Mouse (Mus musculus): ENCODE data around the gene Hspa12b.
"Not testable (repeated sequence)": the region's sequence is repeated elsewhere in the genome, so short reads cannot be mapped to it uniquely, and the experiment has no call there.

Hspa12b gene

GRCm38 (mm10) chr2:131127161-131127730, at the start of gene Hspa12b:
TSS of gene Hspa12b (plus strand) at chr2:131127280.
- no peak for DNase-seq

- DNase-seq, result no peak
Observed at GRCm38 (mm10) chr2:131080507-131080906, 46.6 kb upstream of the Hspa12b start.

GRCm38 (mm10) chr2:131084206-131084605, 42.9 kb upstream of the Hspa12b start:
- no peak for DNase-seq

- no peak for DNase-seq
Observed at GRCm38 (mm10) chr2:131086667-131087390, 40.3 kb upstream of the Hspa12b start, which contains the start of gene Siglec1. TSS of gene Siglec1 (minus strand) at chr2:131086765.

GRCm38 (mm10) chr2:131088581-131088980, 38.5 kb upstream of the Hspa12b start:
- no peak for DNase-seq

- DNase-seq, result no peak
Observed at GRCm38 (mm10) chr2:131089634-131090033, 37.4 kb upstream of the Hspa12b start.

GRCm38 (mm10) chr2:131090852-131091251, 36.2 kb upstream of the Hspa12b start:
- DNase-seq, result no peak

- no peak for DNase-seq
Observed at GRCm38 (mm10) chr2:131093577-131093976, 33.5 kb upstream of the Hspa12b start.

GRCm38 (mm10) chr2:131094823-131095222, 32.3 kb upstream of the Hspa12b start:
- DNase-seq, result peak; percentile 65

GRCm38 (mm10) chr2:131096101-131096795, 30.8 kb upstream of the Hspa12b start:
- no peak for DNase-seq

GRCm38 (mm10) chr2:131097087-131097486, 30.0 kb upstream of the Hspa12b start:
- no peak for DNase-seq

- DNase-seq, result no peak
Observed at GRCm38 (mm10) chr2:131101530-131101929, 25.6 kb upstream of the Hspa12b start.

GRCm38 (mm10) chr2:131104021-131104420, 23.1 kb upstream of the Hspa12b start:
- no peak for DNase-seq

- not testable (repeated sequence) for DNase-seq
Observed at GRCm38 (mm10) chr2:131105061-131105460, 22.0 kb upstream of the Hspa12b start.

- DNase-seq, result no peak
Observed at GRCm38 (mm10) chr2:131105989-131106388, 21.1 kb upstream of the Hspa12b start.

GRCm38 (mm10) chr2:131118968-131119574, 8.0 kb upstream of the Hspa12b start:
- DNase-seq, result no peak

- DNase-seq, result no peak
Observed at GRCm38 (mm10) chr2:131124166-131124565, 2.9 kb upstream of the Hspa12b start.

- DNase-seq, result no peak
Observed at GRCm38 (mm10) chr2:131125157-131125963, 1.7 kb upstream of the Hspa12b start.

GRCm38 (mm10) chr2:131125964-131126815, 890 bp upstream of the Hspa12b start:
- no peak for DNase-seq

- DNase-seq, result no peak
Observed at GRCm38 (mm10) chr2:131128211-131128610, 1.1 kb downstream of the Hspa12b start.

GRCm38 (mm10) chr2:131128636-131129157, 1.6 kb downstream of the Hspa12b start:
- DNase-seq, result no peak

Data from right cerebral cortex, postnatal 14 days (tissue).